Mouse (Mus musculus) adrenal gland, adult 2 months (tissue): ENCODE measurements around the gene Ddhd1. TPM values are rescaled to one million over a fixed set of nuclear protein-coding genes. Genes with fewer than 3 reads are reported as not detected.

Experiments used
- DNase-seq: peaks from one replicate; pipeline ENCODE4 v3.0.0; 2021
- long read RNA-seq: library from polyadenylated mRNA; stranded (forward); transcript quantifications from one replicate; pipeline ENCODE4 v2.0.0, GENCODE M21; 2021
- polyA plus RNA-seq: library from polyadenylated mRNA; depleted of rRNA; stranded (reverse); fragments of >200 nt; gene quantifications from 2 replicates; pipeline ENCODE4 v1.2.3, GENCODE M21; 2012; rRNA removed
- total RNA-seq, 2 experiments: library from RNA; stranded (reverse); gene quantifications; 2 replicates each; pipeline ENCODE4 v1.2.3; 2021

Gene Ddhd1
- total RNA-seq (10 to 100 TPM; 19.9 to 20.9 TPM), polyA plus RNA-seq (8.3 and 9.7 TPM in 2 replicates)
- long read RNA-seq, full-length matches to known transcripts: 13 of 20 reads
- long read RNA-seq, partial matches to known transcripts: 4 of 20 reads
- long read RNA-seq, other reads (novel, unspliced or antisense): 3 of 20 reads

DNA sequence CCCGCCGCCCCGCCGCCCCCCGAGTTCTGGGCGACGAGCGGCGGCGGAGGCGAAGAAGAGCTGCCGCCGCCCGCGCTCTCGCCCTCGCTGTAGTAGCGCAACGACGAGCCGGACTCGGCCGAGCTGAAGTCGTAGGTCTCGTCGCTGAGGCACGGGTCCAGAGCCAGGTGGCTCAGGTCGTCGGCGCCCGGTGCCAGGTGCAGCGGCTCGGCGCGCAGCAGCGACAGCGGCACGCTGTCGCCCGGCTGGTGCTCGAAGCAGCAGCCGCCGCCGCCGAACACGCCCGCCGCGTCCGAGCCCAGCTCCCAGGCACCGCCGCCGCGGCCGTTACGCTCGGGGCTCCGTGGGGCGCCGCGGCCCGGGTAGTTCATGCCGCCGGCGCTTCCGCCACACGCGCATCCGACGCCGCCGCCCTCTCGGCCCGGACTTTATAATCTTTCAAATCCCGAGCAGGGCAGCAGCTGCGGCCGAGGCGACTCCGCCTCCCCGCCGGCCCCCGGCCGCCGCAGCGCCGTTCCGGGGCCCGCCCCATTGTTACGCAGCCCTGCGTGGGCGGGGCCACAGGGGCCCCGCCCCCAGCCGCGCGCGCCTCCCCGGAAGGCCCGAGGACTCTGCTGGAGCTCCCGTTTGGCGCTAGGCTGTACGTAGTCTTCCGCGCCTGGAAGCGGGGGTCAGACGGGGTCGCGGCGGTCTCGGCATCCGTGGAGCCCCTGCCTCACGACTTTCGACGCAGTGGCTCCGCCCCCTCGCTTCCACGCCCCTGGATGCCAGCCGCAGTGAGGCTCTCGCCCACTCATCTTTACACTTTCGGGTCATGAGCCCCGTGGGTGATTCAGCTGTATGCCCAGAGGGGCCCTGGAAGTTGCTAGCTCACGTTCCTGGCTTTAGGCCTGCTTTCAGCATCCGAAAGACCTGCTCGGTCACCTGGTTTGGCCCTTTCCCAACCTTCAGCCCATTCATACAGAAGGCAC is at the start of gene Ddhd1:
TSS of gene Ddhd1 (minus strand) at position 503 of the 971 bp plus-strand sequence.
- DNase-seq: peak; percentile 93

DNA sequence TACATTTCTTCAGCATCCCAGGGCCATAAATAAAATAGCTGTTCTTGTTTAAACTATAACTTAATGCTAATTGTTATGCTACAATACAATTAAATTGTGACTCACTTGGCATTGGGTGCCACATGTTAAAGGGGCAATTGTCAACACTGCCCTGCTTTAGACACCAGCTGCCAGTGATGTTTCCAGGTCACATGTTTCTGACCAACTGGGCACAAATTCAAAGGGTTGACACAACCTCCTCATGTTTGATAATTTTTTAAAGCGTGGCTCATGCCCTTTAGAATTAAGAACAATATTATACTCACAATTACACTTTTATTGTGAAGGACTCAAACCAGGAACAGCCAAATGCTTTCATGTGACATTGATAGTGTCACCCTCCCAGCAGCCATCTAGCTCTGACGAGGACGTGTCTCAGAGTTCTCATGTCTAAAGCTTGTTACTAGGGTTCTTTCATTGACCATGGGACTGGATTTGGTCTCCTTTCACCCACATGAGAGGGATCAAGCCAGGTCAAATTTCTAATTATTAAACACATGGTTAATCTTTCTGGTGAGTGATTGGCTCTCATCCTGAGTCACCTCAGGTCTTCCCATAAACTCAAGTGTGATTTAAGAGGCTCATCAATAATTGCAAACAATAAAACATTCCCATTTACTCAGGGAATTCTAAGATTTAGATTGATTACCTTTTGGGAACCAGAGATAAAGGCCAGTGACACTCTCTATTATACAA is 49.4 kb upstream of the Ddhd1 start:
- no peak for DNase-seq

DNA sequence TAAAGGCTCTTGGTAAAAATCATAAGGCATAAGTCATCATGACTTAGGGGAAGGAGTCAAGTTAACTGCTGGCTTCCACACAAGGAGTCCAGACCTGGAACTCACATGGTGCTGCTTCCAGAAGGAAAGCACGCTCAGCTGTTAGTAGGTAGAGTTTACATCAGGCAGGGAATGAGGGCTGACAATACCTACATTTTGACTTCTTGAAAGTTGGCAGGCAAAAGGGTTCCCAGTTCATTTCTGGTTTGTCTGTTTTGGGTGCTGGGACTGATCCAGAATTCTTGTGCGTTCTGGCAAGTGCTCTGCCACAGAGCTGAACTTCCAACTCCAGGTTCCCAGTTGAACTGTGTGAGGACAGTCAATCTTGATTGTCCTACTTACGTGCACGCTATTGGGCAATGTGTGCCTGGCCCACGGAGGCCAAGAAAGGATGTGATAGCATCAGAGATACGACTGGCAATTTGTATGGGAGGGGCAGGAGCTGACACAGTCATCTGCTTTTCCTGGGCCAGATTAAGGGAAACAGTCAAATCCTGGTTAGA is 42.2 kb upstream of the Ddhd1 start:
- peak; percentile 10 for DNase-seq

DNA sequence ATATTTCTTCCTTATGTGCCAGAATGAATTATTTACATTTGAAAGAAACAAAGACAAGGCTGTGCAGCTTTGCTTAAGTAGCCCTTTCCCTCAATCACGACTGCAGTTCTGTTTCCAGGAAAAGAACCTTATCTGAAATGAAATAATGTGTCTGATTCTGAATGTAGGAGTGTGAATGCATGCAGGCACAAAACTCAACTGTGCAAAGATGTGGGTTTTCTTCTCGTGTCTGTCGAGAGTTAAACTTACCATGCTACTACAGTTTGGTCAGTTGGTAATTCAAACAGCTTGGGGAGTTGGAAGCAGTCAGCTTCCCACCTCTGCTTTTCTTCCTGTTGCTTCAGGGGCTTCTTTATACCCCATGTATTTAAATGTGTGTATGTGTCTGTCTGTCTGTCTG is 40.9 kb upstream of the Ddhd1 start:
- DNase-seq: no peak

GRCm38 (mm10) chr14:45696098-45696497 is 38.2 kb upstream of the Ddhd1 start:
- no peak for DNase-seq

GRCm38 (mm10) chr14:45693891-45694290 is 35.9 kb upstream of the Ddhd1 start:
- DNase-seq: no peak

- peak; percentile 57 for DNase-seq
Observed at GRCm38 (mm10) chr14:45690520-45691246, 32.7 kb upstream of the Ddhd1 start.

DNA sequence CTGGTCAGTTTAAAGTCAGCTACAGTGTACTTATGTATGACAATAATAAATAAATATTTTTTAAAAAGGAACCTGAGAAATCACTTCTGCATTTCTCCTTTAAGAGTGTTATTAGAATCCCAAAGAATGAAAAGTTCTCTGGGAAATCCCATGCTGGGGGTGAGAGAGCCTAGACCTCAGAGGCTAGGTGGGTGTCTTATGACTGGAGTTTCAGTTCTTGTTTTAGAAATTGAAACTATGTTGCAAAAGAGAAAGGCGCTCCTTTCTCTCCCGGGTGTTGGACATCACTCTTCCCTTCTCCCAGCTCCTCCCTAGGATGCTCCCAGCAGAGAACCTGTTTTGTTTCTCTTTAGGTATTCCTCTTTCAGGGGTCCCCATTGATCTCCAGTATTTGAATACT is 27.4 kb upstream of the Ddhd1 start:
- no peak for DNase-seq

DNA sequence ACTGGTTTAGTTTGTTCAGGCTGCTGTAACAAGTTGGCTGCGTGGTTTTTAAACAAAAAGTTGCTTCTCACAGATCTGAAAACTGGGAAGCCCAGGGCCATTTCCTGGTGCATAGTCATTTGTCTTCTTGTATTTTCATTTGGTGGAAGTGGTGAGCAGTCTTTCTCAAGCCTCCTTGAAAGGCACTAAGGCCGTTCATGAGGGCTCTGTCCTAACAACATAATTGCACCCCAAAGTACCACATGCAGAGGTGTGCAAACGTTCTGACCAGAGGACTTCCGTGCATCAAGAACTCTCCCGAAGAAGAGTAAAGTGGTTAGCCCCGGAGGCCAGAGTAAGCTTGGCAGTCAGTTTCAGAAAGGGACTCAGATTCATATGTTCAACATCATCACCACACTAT is 18.8 kb upstream of the Ddhd1 start:
- DNase-seq: no peak

DNA sequence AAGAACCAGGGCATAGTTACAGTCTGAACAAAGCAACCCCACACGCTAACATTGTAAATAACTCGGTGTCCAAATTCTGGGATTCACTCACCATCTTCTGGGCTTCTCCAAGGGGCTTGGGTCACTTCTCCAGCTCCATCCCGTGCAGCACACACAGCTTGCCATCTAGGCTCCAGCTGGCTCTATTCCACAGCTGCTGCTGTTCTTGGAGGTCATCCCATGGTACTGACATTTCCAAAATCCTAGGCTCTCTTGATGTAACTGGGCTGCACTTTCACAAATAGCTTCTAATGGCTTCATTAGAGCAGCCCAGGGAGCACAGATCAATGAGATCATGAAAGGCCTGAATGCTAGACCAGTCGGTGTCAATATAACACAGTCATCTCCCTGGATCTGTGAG is 10.4 kb upstream of the Ddhd1 start:
- peak; percentile 44 for DNase-seq

- DNase-seq: peak; percentile 43
Observed at GRCm38 (mm10) chr14:45667231-45667630, 9.3 kb upstream of the Ddhd1 start.

DNA sequence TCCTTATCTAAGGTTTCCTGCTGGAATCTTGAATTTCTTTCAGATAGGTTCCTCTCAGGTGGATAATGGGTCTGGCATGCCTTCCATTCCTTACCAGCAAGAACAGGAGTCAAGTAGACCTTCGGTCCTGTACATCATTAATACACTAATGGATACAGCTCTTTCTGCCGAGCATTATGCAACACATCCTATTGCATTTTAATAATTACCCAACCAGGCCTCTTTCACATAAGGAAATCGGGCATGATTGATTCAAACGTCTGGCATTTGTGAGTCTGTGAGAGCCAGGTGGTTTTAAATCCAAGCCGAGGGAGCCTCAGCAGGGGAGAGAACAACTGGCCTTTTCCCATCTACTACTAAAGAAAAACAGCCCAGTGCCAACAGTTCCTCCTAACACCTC is 3.6 kb upstream of the Ddhd1 start:
- peak; percentile 10 for DNase-seq

DNA sequence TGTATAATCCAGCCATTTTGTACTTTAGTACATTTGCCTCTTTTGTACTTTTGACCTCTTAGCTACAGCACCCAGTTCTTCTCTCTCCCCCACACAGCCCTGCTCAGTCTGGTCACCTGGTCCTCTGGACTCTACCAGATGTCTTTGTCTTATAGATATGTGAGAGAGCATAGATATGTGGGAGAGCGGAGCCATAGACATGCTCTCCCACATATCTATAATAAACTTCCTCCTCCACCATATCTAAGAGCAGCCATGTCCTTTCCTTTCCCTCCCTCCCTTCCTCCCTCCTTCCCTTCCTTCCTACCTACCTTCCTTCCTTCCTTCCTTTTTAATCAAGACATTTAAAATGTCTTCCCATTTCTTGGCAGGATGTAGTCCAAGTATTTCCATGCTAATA is 2.4 kb upstream of the Ddhd1 start:
- no peak for DNase-seq

- DNase-seq: peak; percentile 79
Observed at GRCm38 (mm10) chr14:45656831-45657640, 907 bp downstream of the Ddhd1 start.

GRCm38 (mm10) chr14:45654876-45655416 is 3.0 kb downstream of the Ddhd1 start:
- DNase-seq: peak; percentile 5

- no peak for DNase-seq
Observed at GRCm38 (mm10) chr14:45653756-45654155, 4.2 kb downstream of the Ddhd1 start.

DNA sequence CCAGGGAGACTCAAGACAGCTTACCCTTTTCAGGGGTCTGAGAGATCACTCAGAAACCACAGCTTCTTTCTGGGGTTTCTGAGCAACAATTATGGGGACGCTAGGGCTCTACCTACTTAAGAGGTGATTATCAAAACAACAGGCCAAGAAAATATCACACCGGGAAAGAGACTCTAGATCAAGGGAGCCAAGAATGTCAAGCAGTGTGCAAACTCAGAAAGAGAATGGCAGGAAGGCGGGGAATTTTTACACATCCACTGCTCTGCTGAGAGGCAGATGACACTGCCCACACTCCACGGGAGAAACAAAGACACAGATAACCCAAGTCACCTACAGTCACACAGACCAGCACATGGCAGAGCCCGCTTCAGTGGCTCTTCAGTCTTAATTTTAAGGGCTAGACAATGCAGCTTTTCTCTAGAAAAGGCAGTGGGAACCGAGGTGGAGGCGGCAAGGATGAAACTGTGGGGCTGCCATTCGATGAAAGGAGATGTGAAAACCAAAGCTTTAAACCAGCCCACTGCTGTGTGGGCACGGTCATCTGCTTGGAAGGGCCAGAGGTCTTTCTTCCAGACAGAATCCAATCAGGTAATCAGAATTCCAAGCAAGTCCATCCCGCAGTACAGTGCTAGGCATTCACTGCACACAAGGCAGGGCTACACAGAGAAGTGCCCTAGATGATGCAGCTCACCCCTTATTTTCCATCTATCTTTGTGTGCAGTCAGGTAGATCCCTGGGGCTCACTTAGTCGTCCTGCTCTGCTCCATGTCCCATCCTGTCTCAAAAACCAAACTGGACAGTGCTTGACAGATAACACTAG is 8.7 kb downstream of the Ddhd1 start:
- DNase-seq: no peak

- no peak for DNase-seq
Observed at GRCm38 (mm10) chr14:45648144-45648543, 9.8 kb downstream of the Ddhd1 start.

GRCm38 (mm10) chr14:45647632-45648031 is 10.3 kb downstream of the Ddhd1 start:
- no peak for DNase-seq

DNA sequence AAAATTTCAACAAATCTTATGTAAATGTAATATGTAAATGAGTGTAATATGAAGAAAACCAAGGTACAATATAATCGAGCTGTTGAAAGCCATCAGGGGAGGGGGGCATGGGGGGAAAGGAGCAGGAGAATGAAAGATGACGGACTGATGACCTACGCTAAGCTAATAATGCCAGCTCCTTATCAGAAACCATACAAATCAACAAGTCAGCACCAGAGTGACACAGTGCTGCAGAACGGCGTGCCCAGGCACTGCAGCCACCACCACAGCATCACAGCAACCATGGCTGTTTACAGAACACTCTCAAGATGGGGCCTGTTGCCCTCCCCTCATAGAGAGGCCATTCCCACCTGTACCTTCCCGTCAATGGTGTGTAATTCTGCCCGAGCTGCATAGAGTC is 10.8 kb downstream of the Ddhd1 start:
- no peak for DNase-seq
